Mouse (Mus musculus): ENCODE results near the gene Olfr564. TPM values are rescaled to one million over a fixed set of nuclear protein-coding genes. Genes with fewer than 3 reads are reported as not detected.

Gene Olfr564
- total RNA-seq (2021), result not detected
- long read RNA-seq, experiment 1, result 0 reads
- long read RNA-seq, experiment 2, result 0 reads

DNA sequence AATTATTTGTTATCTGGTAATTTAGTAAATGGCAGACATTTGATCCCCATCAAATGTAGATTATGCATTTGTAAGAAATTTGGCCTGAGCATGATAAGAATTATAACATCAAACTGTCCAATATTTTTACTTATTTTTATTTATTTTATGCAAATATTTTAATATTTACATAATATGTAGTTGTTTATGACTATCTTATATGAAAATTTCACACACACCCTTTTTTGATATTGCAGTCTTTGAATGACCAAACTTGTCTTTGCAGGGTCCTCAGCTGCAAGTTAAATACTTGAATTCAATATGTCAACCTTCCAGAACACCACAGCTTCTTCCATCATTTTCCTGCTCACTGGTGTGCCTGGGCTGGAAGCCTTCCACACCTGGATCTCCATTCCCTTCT, at the start of gene Olfr564:
Olfr564 (plus strand) TSS at position 301 of the 400 bp plus-strand sequence.
- DNase-seq, result no peak

DNA sequence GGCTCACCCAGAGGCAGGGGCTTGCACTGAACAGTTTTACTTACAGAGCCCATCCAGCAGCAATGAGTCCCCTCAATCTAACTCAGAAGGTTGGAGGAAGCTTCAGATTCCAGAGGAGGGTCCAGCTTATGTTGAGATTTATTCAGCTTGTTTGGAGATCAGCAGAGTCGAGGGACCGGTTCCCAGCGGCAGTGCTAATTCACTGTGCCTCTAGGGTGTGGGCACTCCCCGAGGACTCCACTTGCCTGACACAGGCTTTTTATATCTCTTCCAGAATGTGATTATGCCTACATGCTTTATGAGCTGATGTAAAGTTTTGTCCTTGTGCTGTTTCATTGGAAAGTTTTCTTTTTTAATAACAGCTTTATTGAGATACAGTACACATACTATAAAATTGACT, 44.0 kb upstream of the Olfr564 start, which contains the start of the genes Olfr560 and Olfr78:
Olfr560 (minus strand) TSS at position 101 of the 400 bp plus-strand sequence.
Olfr78 (minus strand) TSS at position 206 of the 400 bp plus-strand sequence.
- DNase-seq, result no peak

DNA sequence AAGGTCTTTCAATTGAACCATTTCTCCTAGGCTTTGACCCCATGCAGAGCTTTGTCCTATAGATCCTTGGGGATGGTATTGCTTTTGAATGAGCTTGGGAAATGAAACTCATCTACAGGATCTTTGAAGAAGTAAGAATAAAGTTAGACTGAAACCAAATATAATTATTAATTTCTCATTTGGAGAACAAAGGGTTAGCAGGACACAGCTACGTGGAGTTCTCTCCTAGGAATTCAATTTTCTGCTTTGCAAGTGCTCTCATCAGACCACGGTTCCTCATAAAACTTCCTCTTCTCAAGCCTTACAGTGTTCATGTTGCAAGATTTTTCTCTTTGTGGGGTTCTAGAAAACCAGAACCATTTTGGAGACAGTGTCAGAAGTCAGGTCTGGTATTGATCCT, 32.4 kb upstream of the Olfr564 start, which contains the start of gene Olfr561:
Olfr561 (plus strand) TSS at position 301 of the 400 bp plus-strand sequence.
- DNase-seq, result no peak

Other genes with a start within 250 kb of the Olfr564 start
- gene Trim21, start 238.0 kb upstream of the Olfr564 start, total RNA-seq (2021), result 1 to 10 TPM; 2.8 to 3.8 TPM
- under 1 TPM in 1 of 2 experiments, not detected in 1; 0.16 TPM for gene Olfr550, start 232.0 kb upstream of the Olfr564 start, total RNA-seq (2021)
- not detected for gene Olfr551, start 211.6 kb upstream of the Olfr564 start, total RNA-seq (2021)
- gene Olfr552, start 205.7 kb upstream of the Olfr564 start, total RNA-seq (2021), result under 1 TPM; 0.10 to 0.11 TPM
- not detected for gene Olfr553, start 185.3 kb upstream of the Olfr564 start, total RNA-seq (2021)
- gene Olfr554, start 165.0 kb upstream of the Olfr564 start, total RNA-seq (2021), result not detected
- not detected for gene Olfr555, start 144.7 kb upstream of the Olfr564 start, total RNA-seq (2021)
- gene Olfr556, start 138.6 kb upstream of the Olfr564 start, total RNA-seq (2021), result not detected
- gene Trim68, start 116.2 kb upstream of the Olfr564 start, total RNA-seq (2021), result 1 to 10 TPM; 4.0 to 4.1 TPM
- not detected for gene Olfr557, start 107.6 kb upstream of the Olfr564 start, total RNA-seq (2021)
- gene Olfr558, start 101.3 kb upstream of the Olfr564 start, total RNA-seq (2021), result 1 to 10 TPM; 1.4 to 1.8 TPM
- gene Olfr33, start 84.4 kb upstream of the Olfr564 start, total RNA-seq (2021), result under 1 TPM in 1 of 2 experiments, not detected in 1; 0.31 TPM
- not detected for gene Olfr559, start 76.0 kb upstream of the Olfr564 start, total RNA-seq (2021)
- gene Olfr560, start 44.1 kb upstream of the Olfr564 start, total RNA-seq (2021), result not detected
- gene Olfr78, start 44.0 kb upstream of the Olfr564 start, total RNA-seq (2021), result under 1 TPM; 0.31 to 0.56 TPM
- not detected for gene Olfr561, start 32.3 kb upstream of the Olfr564 start, total RNA-seq (2021)
- not detected for gene Olfr566, start 55.3 kb downstream of the Olfr564 start, total RNA-seq (2021)
- gene Olfr568, start 73.6 kb downstream of the Olfr564 start, total RNA-seq (2021), result not detected
- gene Olfr569, start 87.4 kb downstream of the Olfr564 start, total RNA-seq (2021), result not detected
- gene Olfr570, start 91.1 kb downstream of the Olfr564 start, total RNA-seq (2021), result not detected
- gene Olfr571, start 114.1 kb downstream of the Olfr564 start, total RNA-seq (2021), result not detected
- not detected for gene Olfr572, start 120.9 kb downstream of the Olfr564 start, total RNA-seq (2021)
- gene Olfr573-ps1, start 139.1 kb downstream of the Olfr564 start, total RNA-seq (2021), result not detected
- gene Olfr574, start 145.0 kb downstream of the Olfr564 start, total RNA-seq (2021), result not detected
- gene Olfr575, start 155.3 kb downstream of the Olfr564 start, total RNA-seq (2021), result not detected
- gene Olfr576, start 159.2 kb downstream of the Olfr564 start, total RNA-seq (2021), result not detected
- not detected for gene Olfr577, start 172.5 kb downstream of the Olfr564 start, total RNA-seq (2021)
- gene Olfr578, start 185.8 kb downstream of the Olfr564 start, total RNA-seq (2021), result not detected
- not detected for gene Olfr582, start 234.5 kb downstream of the Olfr564 start, total RNA-seq (2021)
- not detected for gene Olfr583, start 247.8 kb downstream of the Olfr564 start, total RNA-seq (2021)